Mouse (Mus musculus) inflammation-experienced regulatory T-cells, adult 16 weeks (primary cell): ENCODE data around the gene Tmem268. TPM values are rescaled to one million over a fixed set of nuclear protein-coding genes. Genes with fewer than 3 reads are reported as not detected.

ENCODE experiments used
- polyA plus RNA-seq: library from polyadenylated mRNA; unstranded; fragments of 100-300 nt; shearing (Covaris generic); gene quantifications from one replicate; pipeline ENCODE4 v1.2.1, GENCODE M21; 2017

The Tmem268 gene
- 36.4 TPM for polyA plus RNA-seq

GRCm38 (mm10) chr4:63558407-63559081, at the start of gene Tmem268:
Tmem268 (plus strand) TSS chr4:63558781.

GRCm38 (mm10) chr4:63544494-63545230, 13.9 kb upstream of the Tmem268 start, which contains the start of gene Atp6v1g1:
Atp6v1g1 (plus strand) TSS chr4:63544772.

GRCm38 (mm10) chr4:63604945-63605344, 46.4 kb downstream of the Tmem268 start, which contains the start of gene Gm11213:
Gm11213 (minus strand) TSS chr4:63605261.

GRCm38 (mm10) chr4:63622378-63622835, 63.8 kb downstream of the Tmem268 start, which contains the start of gene Tex48:
Tex48 (minus strand) TSS chr4:63622428.

Other genes starting within 250 kb of the Tmem268 start
- not detected for gene Orm1, start 214.2 kb upstream of the Tmem268 start, polyA plus RNA-seq
- gene Orm3, start 202.6 kb upstream of the Tmem268 start, polyA plus RNA-seq: 0.90 TPM
- 1.0 TPM for gene Orm2, start 196.3 kb upstream of the Tmem268 start, polyA plus RNA-seq
- gene Akna, start 155.4 kb upstream of the Tmem268 start, polyA plus RNA-seq: 536 TPM
- 3.5 TPM for gene Whrn, start 62.8 kb upstream of the Tmem268 start, polyA plus RNA-seq
- 162 TPM for gene Atp6v1g1, start 14.0 kb upstream of the Tmem268 start, polyA plus RNA-seq
- not detected for gene Gm11213, start 46.5 kb downstream of the Tmem268 start, polyA plus RNA-seq
- not detected for gene Tex48, start 63.6 kb downstream of the Tmem268 start, polyA plus RNA-seq
- not detected for gene Gm11214, start 104.6 kb downstream of the Tmem268 start, polyA plus RNA-seq
- gene Tnfsf15, start 186.3 kb downstream of the Tmem268 start, polyA plus RNA-seq: 0.26 TPM